Mouse (Mus musculus) neural tube, embryonic 14.5 days (tissue): ENCODE results near the gene Rspo1. TPM values are rescaled to one million over a fixed set of nuclear protein-coding genes. Genes with fewer than 3 reads are reported as not detected.
"Not testable (repeated sequence)": the region's sequence is repeated elsewhere in the genome, so short reads cannot be mapped to it uniquely, and the experiment has no call there.

Source experiments
- ATAC-seq: fragments of 200-750 bp; cut with Nextera tagmentation; 2 replicates; pipeline ENCODE4 v1.8.0; 2017; ENCODE audit warnings: low read depth, mild to moderate bottlenecking, moderate TSS enrichment, moderate library complexity
- H3K27ac ChIP-seq: fragments of 300-500 bp; sonication (generic); 2 replicates; pipeline ENCODE4 v1.5.1; 2014; ENCODE audit warnings: low read depth, mild to moderate bottlenecking, control low read depth, low read length, moderate library complexity, mixed read lengths
- H3K27me3 ChIP-seq: fragments of 300-500 bp; sonication (generic); 2 replicates; pipeline ENCODE4 v1.6.1; 2014; ENCODE audit warnings: low read length; ENCODE audit not compliant: control insufficient read depth, insufficient read depth
- H3K36me3 ChIP-seq: fragments of 300-500 bp; sonication (generic); 2 replicates; pipeline ENCODE4 v1.6.1; 2014; ENCODE audit warnings: low read length, mixed read lengths; ENCODE audit not compliant: control insufficient read depth, insufficient read depth
- H3K4me1 ChIP-seq: fragments of 300-500 bp; sonication (generic); 2 replicates; pipeline ENCODE4 v1.6.1; 2014; ENCODE audit warnings: low read length; ENCODE audit not compliant: control insufficient read depth, insufficient read depth
- H3K4me2 ChIP-seq: fragments of 300-500 bp; sonication (generic); 2 replicates; pipeline ENCODE4 v1.6.1; 2014; ENCODE audit warnings: mild to moderate bottlenecking, low read depth, low read length, control low read depth
- H3K4me3 ChIP-seq: fragments of 300-500 bp; sonication (generic); 2 replicates; pipeline ENCODE4 v1.5.1; 2014; ENCODE audit warnings: low read depth, low read length, control low read depth, mixed read lengths
- H3K9ac ChIP-seq: fragments of 300-500 bp; sonication (generic); replicated peaks from 2 replicates; pipeline ENCODE4 v1.6.1; 2014; ENCODE audit warnings: low read depth, mild to moderate bottlenecking, control low read depth, low read length, mixed read lengths
- H3K9me3 ChIP-seq: fragments of 300-500 bp; sonication (generic); 2 replicates; pipeline ENCODE4 v1.6.1; 2016; ENCODE audit warnings: low read length; ENCODE audit not compliant: control insufficient read depth
- WGBS: fragments of 180-500 bp; shearing (Covaris S2); extraction: QIAGEN DNeasy Blood & Tissue Kit; methylation state at CpG from one replicate; pipeline ENCODE4 v1.1.7; 2014; 5-methylcytosine and 5-hydroxymethylcytosine counted together
- polyA plus RNA-seq: library from polyadenylated mRNA; unstranded; fragments of >200 nt; fragmentation: Nextera tagmentation; extraction: Ambion mirVana; gene quantifications from 2 replicates; pipeline ENCODE4 v1.2.1, GENCODE M21; 2014

Rspo1 gene
- polyA plus RNA-seq: 0.99 and 1.0 TPM in 2 replicates

GRCm38 (mm10) chr4:124985671-124986602 is at the start of gene Rspo1:
Gene Rspo1 (plus strand): TSS chr4:124986430.
- 0 out of 2 replicates have a peak, but pooled peaks have one; percentile 26 for ATAC-seq
- H3K36me3 ChIP-seq: no peaks in the 10 kb centered on the region
- no peak within 1 kb of the TSS for H3K27ac ChIP-seq
- peaks cover 13% of the 10 kb centered on the region; the same call in 1 of the 2 replicates for H3K4me1 ChIP-seq
- H3K4me3 ChIP-seq: peak within 1 kb of the TSS; percentile 20; the same call in 1 of the 2 replicates
- WGBS: 1% methylated on average over 43 of the region's 62 CpGs
- no peaks in the 10 kb centered on the region for H3K9me3 ChIP-seq
- 0 out of 2 replicates have a peak within 1 kb of the TSS, but pooled peaks have one; percentile 25 for H3K9ac ChIP-seq
- H3K4me2 ChIP-seq: peak within 1 kb of the TSS; percentile 43
- peaks cover 54% of the 10 kb centered on the region for H3K27me3 ChIP-seq

GRCm38 (mm10) chr4:124936613-124937471 is 49.4 kb upstream of the Rspo1 start, which contains the start of gene 9930104L06Rik:
Gene 9930104L06Rik (plus strand): TSS chr4:124937048.
- ATAC-seq: peak; percentile 100
- no peaks in the 10 kb centered on the region for H3K27me3 ChIP-seq
- peaks cover 3% of the 10 kb centered on the region; the same call in 1 of the 2 replicates for H3K36me3 ChIP-seq
- peak within 1 kb of the TSS; percentile 89 for H3K4me2 ChIP-seq
- peaks cover 12% of the 10 kb centered on the region for H3K4me1 ChIP-seq
- H3K27ac ChIP-seq: 0 out of 2 replicates have a peak within 1 kb of the TSS, but pooled peaks have one; percentile 5
- H3K4me3 ChIP-seq: peak within 1 kb of the TSS; percentile 70
- peak within 1 kb of the TSS; percentile 50 for H3K9ac ChIP-seq
- under 1% methylated on average over 52 of the region's 52 CpGs for WGBS
- H3K9me3 ChIP-seq: no peaks in the 10 kb centered on the region

GRCm38 (mm10) chr4:124939211-124939610 is 47.0 kb upstream of the Rspo1 start, which contains the start of gene Cdca8:
Gene Cdca8 (minus strand): TSS chr4:124939311.
- ATAC-seq, H3K36me3 ChIP-seq, H3K9ac ChIP-seq, H3K9me3 ChIP-seq, H3K4me2 ChIP-seq, H3K4me3 ChIP-seq, H3K27me3 ChIP-seq, H3K27ac ChIP-seq: not testable (repeated sequence)
- WGBS: 93% methylated on average over 4 of the region's 4 CpGs
- peaks cover 12% of the 10 kb centered on the region for H3K4me1 ChIP-seq

- WGBS: 11% methylated on average over 4 of the region's 4 CpGs
- peak; percentile 31; the same call in 1 of the 2 replicates for ATAC-seq
Measured at GRCm38 (mm10) chr4:124943022-124943421, 43.2 kb upstream of the Rspo1 start.

GRCm38 (mm10) chr4:124943781-124944180 is 42.4 kb upstream of the Rspo1 start:
- no peak overlapping the region for H3K4me2 ChIP-seq
- no peak for ATAC-seq
- H3K27me3 ChIP-seq: no peaks in the 10 kb centered on the region
- 92% methylated on average over 5 of the region's 5 CpGs for WGBS
- no peak overlapping the region for H3K27ac ChIP-seq
- no peak overlapping the region for H3K4me3 ChIP-seq
- H3K36me3 ChIP-seq: peaks cover 3% of the 10 kb centered on the region; the same call in 1 of the 2 replicates
- H3K9me3 ChIP-seq: no peaks in the 10 kb centered on the region
- H3K4me1 ChIP-seq: no peaks in the 10 kb centered on the region
- no peak overlapping the region for H3K9ac ChIP-seq

More at GRCm38 (mm10) chr4:124943022-124943421, 43.2 kb upstream of the Rspo1 start:
- Histone ChIP-seq H3K36me3 (peaks cover 3% of the 10 kb centered on the region; the same call in 1 of the 2 replicates), H3K27me3 (no peaks in the 10 kb centered on the region), H3K4me1 (no peaks in the 10 kb centered on the region), H3K9me3 (no peaks in the 10 kb centered on the region), H3K4me2 (no peak overlapping the region), H3K4me3 (no peak overlapping the region), H3K9ac (no peak overlapping the region), H3K27ac (no peak overlapping the region)

GRCm38 (mm10) chr4:124944961-124945360 is 41.3 kb upstream of the Rspo1 start:
- H3K9ac ChIP-seq: no peak overlapping the region
- H3K4me2 ChIP-seq: no peak overlapping the region
- H3K4me1 ChIP-seq: 0 out of 2 replicates have a peak, but pooled peaks cover 1% of the 10 kb centered on the region
- WGBS: 77% methylated on average over 2 of the region's 2 CpGs
- H3K36me3 ChIP-seq: 0 out of 2 replicates have a peak, but pooled peaks cover 3% of the 10 kb centered on the region
- H3K27me3 ChIP-seq: no peaks in the 10 kb centered on the region
- ATAC-seq: no peak
- no peak overlapping the region for H3K4me3 ChIP-seq
- H3K27ac ChIP-seq: no peak overlapping the region
- H3K9me3 ChIP-seq: no peaks in the 10 kb centered on the region

GRCm38 (mm10) chr4:124949488-124949887 is 36.7 kb upstream of the Rspo1 start:
- Histone ChIP-seq H3K9me3 (no peaks in the 10 kb centered on the region), H3K9ac (no peak overlapping the region), H3K27ac (no peak overlapping the region), H3K4me1 (0 out of 2 replicates have a peak, but pooled peaks cover 2% of the 10 kb centered on the region), H3K36me3 (no peaks in the 10 kb centered on the region), H3K4me2 (no peak overlapping the region), H3K4me3 (no peak overlapping the region), H3K27me3 (no peaks in the 10 kb centered on the region)
- 80% methylated on average over 3 of the region's 3 CpGs for WGBS
- ATAC-seq: no peak

GRCm38 (mm10) chr4:124950181-124951035 is 35.8 kb upstream of the Rspo1 start:
- Histone ChIP-seq H3K4me2 (no peak overlapping the region), H3K4me1 (0 out of 2 replicates have a peak, but pooled peaks cover 2% of the 10 kb centered on the region), H3K27me3 (no peaks in the 10 kb centered on the region), H3K36me3 (no peaks in the 10 kb centered on the region), H3K9me3 (no peaks in the 10 kb centered on the region), H3K4me3 (no peak overlapping the region), H3K9ac (no peak overlapping the region), H3K27ac (no peak overlapping the region)
- ATAC-seq: no peak
- WGBS: 60% methylated on average over 21 of the region's 21 CpGs
